Comparison of ENCODE assay signal across 23 mouse cellular contexts in genomic region chr15:98863451-98863958, GRCm38 (mm10). TPM values are rescaled to one million over a fixed set of nuclear protein-coding genes. Genes with fewer than 3 reads are reported as not detected.
"Had no signal": no experiment of that assay in that cellular context is flagged by ENCODE, and none has a peak within 500 bp of the region (broad histone marks: within the 10 kb centered on the region; RNA-seq: fewer than 3 reads in every experiment).

No protein-coding gene starts in this region.

- DNase-seq: gastrocnemius, postnatal 10 days; heart, postnatal 10 days; heart, postnatal 4 days; kidney, adult 18-20 months; kidney, adult 8-10 months; kidney, postnatal 4 days; liver; liver, embryonic 13.5 days had no signal

- H3K9ac ChIP-seq: heart, embryonic 12.5 days; hindbrain, embryonic 12.5 days; hindbrain, embryonic 14.5 days; limb, embryonic 12.5 days; liver, embryonic 13.5 days had no signal

- H3K9me3 ChIP-seq: heart, embryonic 10.5 days; heart, embryonic 12.5 days; hindbrain, embryonic 10.5 days; hindbrain, embryonic 12.5 days; limb, embryonic 10.5 days; limb, embryonic 12.5 days; liver, embryonic 13.5 days had no signal

- H3K27me3 ChIP-seq: heart, embryonic 12.5 days; hindbrain, embryonic 12.5 days; limb, embryonic 12.5 days; liver, embryonic 13.5 days had no signal

- H3K27ac ChIP-seq: heart, adult 2 months; heart, embryonic 10.5 days; hindbrain, embryonic 10.5 days; hindbrain, embryonic 12.5 days; hindbrain, embryonic 14.5 days; layer of hippocampus, adult 2 months; left cerebral cortex, adult 2 months; limb, embryonic 10.5 days; limb, embryonic 12.5 days; liver, embryonic 13.5 days had no signal

- H3K4me3 ChIP-seq: heart, adult 2 months; heart, embryonic 10.5 days; heart, embryonic 12.5 days; hindbrain, embryonic 10.5 days; hindbrain, embryonic 12.5 days; layer of hippocampus, adult 2 months; left cerebral cortex, adult 2 months; limb, embryonic 10.5 days; limb, embryonic 12.5 days; liver, embryonic 13.5 days had no signal

- H3K4me2 ChIP-seq: heart, embryonic 12.5 days; hindbrain, embryonic 12.5 days; hindbrain, embryonic 14.5 days; limb, embryonic 12.5 days; liver, embryonic 11.5 days; liver, embryonic 13.5 days had no signal

- ATAC-seq: forebrain, embryonic 16.5 days; hindbrain, embryonic 16.5 days; inflammation-experienced regulatory T-cells, adult 6 months had no signal

RNA-seq across cellular contexts. Expression of gene Dhh, which starts 34.8 kb away (rescaled TPM):
- total RNA-seq: granulocyte monocyte progenitor cell, adult 5-6 weeks had no signal

RNA-seq across cellular contexts. Expression of gene Ddn, which starts 54.2 kb away (rescaled TPM):
- total RNA-seq: granulocyte monocyte progenitor cell, adult 5-6 weeks had no signal
- polyA plus RNA-seq: heart, embryonic 10.5 days; inflammation-experienced regulatory T-cells, adult 6 months; limb, embryonic 10.5 days; limb, embryonic 12.5 days; liver, embryonic 13.5 days had no signal
